Mouse (Mus musculus): ENCODE results near the gene Gnaq. TPM values are rescaled to one million over a fixed set of nuclear protein-coding genes. Genes with fewer than 3 reads are reported as not detected.

Gnaq gene
- polyA plus RNA-seq, 1 experiment from 2014 or later = 23.3 TPM

GRCm38 (mm10) chr19:16384094-16384493, 251.5 kb downstream of the Gnaq start:
- H3K27ac ChIP-seq (ENCODE audit: low read length) = no peak overlapping the region
- WGBS = 84% methylated on average over 6 of the region's 6 CpGs
- no peak overlapping the region for H3K4me3 ChIP-seq (ENCODE audit: low read depth, low read length)
- no peak overlapping the region for H3K9ac ChIP-seq (replicated peaks; ENCODE audit: low read depth, low read length)
- H3K36me3 ChIP-seq (ENCODE audit: control insufficient read depth, insufficient read depth, low read length) = peaks cover 5% of the 10 kb centered on the region
- no peak overlapping the region for H3K4me2 ChIP-seq (replicated peaks; ENCODE audit: low read depth, low read length)
- no peaks in the 10 kb centered on the region; the same call in 1 of the 2 replicates for H3K4me1 ChIP-seq (ENCODE audit: control insufficient read depth, insufficient read depth, low read length)
- ATAC-seq (ENCODE audit: insufficient number of reproducible peaks, insufficient read depth, low FRiP score, low read depth) = no peak
- no peaks in the 10 kb centered on the region for H3K27me3 ChIP-seq (ENCODE audit: control insufficient read depth, insufficient read depth, low read length)
- H3K9me3 ChIP-seq (ENCODE audit: control insufficient read depth, low read depth, low read length) = no peaks in the 10 kb centered on the region

- H3K4me2 ChIP-seq (replicated peaks; ENCODE audit: low read depth, low read length) = no peak overlapping the region
- WGBS = 58% methylated on average over 11 of the region's 11 CpGs
- H3K27me3 ChIP-seq (ENCODE audit: control insufficient read depth, insufficient read depth, low read length) = no peaks in the 10 kb centered on the region
- no peaks in the 10 kb centered on the region for H3K9me3 ChIP-seq (ENCODE audit: control insufficient read depth, low read depth, low read length)
- H3K9ac ChIP-seq (replicated peaks; ENCODE audit: low read depth, low read length) = no peak overlapping the region
- H3K4me3 ChIP-seq (ENCODE audit: low read depth, low read length) = no peak overlapping the region
- H3K36me3 ChIP-seq (ENCODE audit: control insufficient read depth, insufficient read depth, low read length) = peaks cover 5% of the 10 kb centered on the region
- ATAC-seq (ENCODE audit: insufficient number of reproducible peaks, insufficient read depth, low FRiP score, low read depth) = no peak
- H3K4me1 ChIP-seq (ENCODE audit: control insufficient read depth, insufficient read depth, low read length) = no peaks in the 10 kb centered on the region; the same call in 1 of the 2 replicates
- no peak overlapping the region for H3K27ac ChIP-seq (ENCODE audit: low read length)
These were observed 252.3 kb downstream of the Gnaq start for GRCm38 (mm10) chr19:16384957-16385356.

GRCm38 (mm10) chr19:16386514-16386913, 253.9 kb downstream of the Gnaq start:
- Histone ChIP-seq H3K27ac (ENCODE audit: low read length) (no peak overlapping the region), H3K4me3 (ENCODE audit: low read depth, low read length) (no peak overlapping the region), H3K27me3 (ENCODE audit: control insufficient read depth, insufficient read depth, low read length) (no peaks in the 10 kb centered on the region), H3K36me3 (ENCODE audit: control insufficient read depth, insufficient read depth, low read length) (peaks cover 5% of the 10 kb centered on the region), H3K9ac (replicated peaks; ENCODE audit: low read depth, low read length) (no peak overlapping the region), H3K4me1 (ENCODE audit: control insufficient read depth, insufficient read depth, low read length) (no peaks in the 10 kb centered on the region), H3K9me3 (ENCODE audit: control insufficient read depth, low read depth, low read length) (no peaks in the 10 kb centered on the region), H3K4me2 (replicated peaks; ENCODE audit: low read depth, low read length) (no peak overlapping the region)
- 67% methylated on average over 6 of the region's 6 CpGs for WGBS
- ATAC-seq (ENCODE audit: insufficient number of reproducible peaks, insufficient read depth, low FRiP score, low read depth) = no peak

GRCm38 (mm10) chr19:16390192-16390795, 257.7 kb downstream of the Gnaq start:
- H3K9ac ChIP-seq (replicated peaks; ENCODE audit: low read depth, low read length) = no peak overlapping the region
- no peaks in the 10 kb centered on the region for H3K27me3 ChIP-seq (ENCODE audit: control insufficient read depth, insufficient read depth, low read length)
- H3K4me3 ChIP-seq (ENCODE audit: low read depth, low read length) = no peak overlapping the region
- H3K9me3 ChIP-seq (ENCODE audit: control insufficient read depth, low read depth, low read length) = no peaks in the 10 kb centered on the region
- no peak for ATAC-seq (ENCODE audit: insufficient number of reproducible peaks, insufficient read depth, low FRiP score, low read depth)
- H3K36me3 ChIP-seq (ENCODE audit: control insufficient read depth, insufficient read depth, low read length) = no peaks in the 10 kb centered on the region; the same call in none of the 2 replicates
- H3K4me2 ChIP-seq (replicated peaks; ENCODE audit: low read depth, low read length) = no peak overlapping the region
- H3K4me1 ChIP-seq (ENCODE audit: control insufficient read depth, insufficient read depth, low read length) = no peaks in the 10 kb centered on the region
- 87% methylated on average over 6 of the region's 6 CpGs for WGBS
- H3K27ac ChIP-seq (ENCODE audit: low read length) = no peak overlapping the region

GRCm38 (mm10) chr19:16394381-16394780, 261.8 kb downstream of the Gnaq start:
- ATAC-seq (ENCODE audit: insufficient number of reproducible peaks, insufficient read depth, low FRiP score, low read depth) = no peak
- Histone ChIP-seq H3K9ac (replicated peaks; ENCODE audit: low read depth, low read length) (no peak overlapping the region), H3K4me2 (replicated peaks; ENCODE audit: low read depth, low read length) (no peak overlapping the region), H3K36me3 (ENCODE audit: control insufficient read depth, insufficient read depth, low read length) (no peaks in the 10 kb centered on the region), H3K27me3 (ENCODE audit: control insufficient read depth, insufficient read depth, low read length) (no peaks in the 10 kb centered on the region), H3K9me3 (ENCODE audit: control insufficient read depth, low read depth, low read length) (no peaks in the 10 kb centered on the region), H3K4me1 (ENCODE audit: control insufficient read depth, insufficient read depth, low read length) (no peaks in the 10 kb centered on the region), H3K4me3 (ENCODE audit: low read depth, low read length) (no peak overlapping the region), H3K27ac (ENCODE audit: low read length) (no peak overlapping the region)
- WGBS = 83% methylated on average over 5 of the region's 5 CpGs

GRCm38 (mm10) chr19:16403101-16403500, 270.5 kb downstream of the Gnaq start:
- H3K4me2 ChIP-seq (replicated peaks; ENCODE audit: low read depth, low read length) = no peak overlapping the region
- no peaks in the 10 kb centered on the region; the same call in 1 of the 2 replicates for H3K9me3 ChIP-seq (ENCODE audit: control insufficient read depth, low read depth, low read length)
- no peaks in the 10 kb centered on the region for H3K4me1 ChIP-seq (ENCODE audit: control insufficient read depth, insufficient read depth, low read length)
- 70% methylated on average over 6 of the region's 6 CpGs for WGBS
- H3K4me3 ChIP-seq (ENCODE audit: low read depth, low read length) = no peak overlapping the region
- H3K27ac ChIP-seq (ENCODE audit: low read length) = no peak overlapping the region
- no peaks in the 10 kb centered on the region for H3K27me3 ChIP-seq (ENCODE audit: control insufficient read depth, insufficient read depth, low read length)
- ATAC-seq (ENCODE audit: insufficient number of reproducible peaks, insufficient read depth, low FRiP score, low read depth) = no peak
- H3K36me3 ChIP-seq (ENCODE audit: control insufficient read depth, insufficient read depth, low read length) = no peaks in the 10 kb centered on the region
- H3K9ac ChIP-seq (replicated peaks; ENCODE audit: low read depth, low read length) = no peak overlapping the region

- Histone ChIP-seq H3K27me3 (ENCODE audit: control insufficient read depth, insufficient read depth, low read length) (no peaks in the 10 kb centered on the region), H3K27ac (ENCODE audit: low read length) (no peak overlapping the region), H3K9me3 (ENCODE audit: control insufficient read depth, low read depth, low read length) (no peaks in the 10 kb centered on the region; the same call in 1 of the 2 replicates), H3K4me3 (ENCODE audit: low read depth, low read length) (no peak overlapping the region), H3K9ac (replicated peaks; ENCODE audit: low read depth, low read length) (no peak overlapping the region), H3K4me1 (ENCODE audit: control insufficient read depth, insufficient read depth, low read length) (no peaks in the 10 kb centered on the region), H3K36me3 (ENCODE audit: control insufficient read depth, insufficient read depth, low read length) (no peaks in the 10 kb centered on the region), H3K4me2 (replicated peaks; ENCODE audit: low read depth, low read length) (no peak overlapping the region)
- ATAC-seq (ENCODE audit: insufficient number of reproducible peaks, insufficient read depth, low FRiP score, low read depth) = no peak
- 84% methylated on average over 1 of the region's 1 CpGs for WGBS
These were observed 275.1 kb downstream of the Gnaq start for GRCm38 (mm10) chr19:16407727-16408126.

GRCm38 (mm10) chr19:16411302-16411701, 278.7 kb downstream of the Gnaq start:
- no peak overlapping the region for H3K9ac ChIP-seq (replicated peaks; ENCODE audit: low read depth, low read length)
- H3K27me3 ChIP-seq (ENCODE audit: control insufficient read depth, insufficient read depth, low read length) = no peaks in the 10 kb centered on the region
- ATAC-seq (ENCODE audit: insufficient number of reproducible peaks, insufficient read depth, low FRiP score, low read depth) = no peak
- no peaks in the 10 kb centered on the region for H3K36me3 ChIP-seq (ENCODE audit: control insufficient read depth, insufficient read depth, low read length)
- no peaks in the 10 kb centered on the region for H3K4me1 ChIP-seq (ENCODE audit: control insufficient read depth, insufficient read depth, low read length)
- H3K4me2 ChIP-seq (replicated peaks; ENCODE audit: low read depth, low read length) = no peak overlapping the region
- no peak overlapping the region for H3K27ac ChIP-seq (ENCODE audit: low read length)
- H3K9me3 ChIP-seq (ENCODE audit: control insufficient read depth, low read depth, low read length) = no peaks in the 10 kb centered on the region
- H3K4me3 ChIP-seq (ENCODE audit: low read depth, low read length) = no peak overlapping the region

- no peaks in the 10 kb centered on the region for H3K9me3 ChIP-seq (ENCODE audit: control insufficient read depth, low read depth, low read length)
- no peaks in the 10 kb centered on the region for H3K36me3 ChIP-seq (ENCODE audit: control insufficient read depth, insufficient read depth, low read length)
- no peak overlapping the region for H3K4me2 ChIP-seq (replicated peaks; ENCODE audit: low read depth, low read length)
- ATAC-seq (ENCODE audit: insufficient number of reproducible peaks, insufficient read depth, low FRiP score, low read depth) = no peak
- no peaks in the 10 kb centered on the region for H3K27me3 ChIP-seq (ENCODE audit: control insufficient read depth, insufficient read depth, low read length)
- H3K9ac ChIP-seq (replicated peaks; ENCODE audit: low read depth, low read length) = no peak overlapping the region
- no peak overlapping the region for H3K4me3 ChIP-seq (ENCODE audit: low read depth, low read length)
- no peaks in the 10 kb centered on the region for H3K4me1 ChIP-seq (ENCODE audit: control insufficient read depth, insufficient read depth, low read length)
- WGBS = 76% methylated on average over 5 of the region's 5 CpGs
- H3K27ac ChIP-seq (ENCODE audit: low read length) = no peak overlapping the region
These were observed 285.5 kb downstream of the Gnaq start for GRCm38 (mm10) chr19:16418086-16418663.
